Mouse (Mus musculus) gonadal fat pad, adult 2 months (tissue): ENCODE data around the gene Fpr-rs3. TPM values are rescaled to one million over a fixed set of nuclear protein-coding genes. Genes with fewer than 3 reads are reported as not detected.

Source experiments
- DNase-seq: peaks from one replicate; pipeline ENCODE4 v3.0.0-alpha.2; 2012; ENCODE audit warnings: low read depth
- polyA plus RNA-seq: library from polyadenylated mRNA; depleted of rRNA; stranded (reverse); fragments of >200 nt; gene quantifications from 2 replicates; pipeline ENCODE4 v1.2.3, GENCODE M21; 2012; rRNA removed

Fpr-rs3 gene
- not detected in 2 replicates for polyA plus RNA-seq

DNA sequence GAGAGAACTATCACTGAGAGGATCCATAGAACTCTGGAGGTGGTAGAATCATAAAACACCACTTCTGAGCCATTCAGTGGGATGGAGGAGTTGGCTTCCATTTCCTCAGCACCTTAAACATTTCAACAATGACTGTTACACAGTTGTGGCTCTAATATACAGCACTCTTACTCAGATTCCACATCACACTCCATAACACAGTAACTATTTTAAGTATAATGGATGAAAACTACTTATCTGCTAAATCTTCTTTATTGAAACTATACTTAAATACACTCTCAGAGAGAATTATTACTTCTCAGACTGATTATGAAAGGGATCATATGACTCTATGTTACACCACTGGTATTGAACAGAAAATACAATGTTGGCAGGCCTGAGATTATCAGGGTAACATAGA, at the start of gene Fpr-rs3:
Gene Fpr-rs3 (minus strand): TSS at position 101 of the 400 bp plus-strand sequence.
- no peak for DNase-seq

DNA sequence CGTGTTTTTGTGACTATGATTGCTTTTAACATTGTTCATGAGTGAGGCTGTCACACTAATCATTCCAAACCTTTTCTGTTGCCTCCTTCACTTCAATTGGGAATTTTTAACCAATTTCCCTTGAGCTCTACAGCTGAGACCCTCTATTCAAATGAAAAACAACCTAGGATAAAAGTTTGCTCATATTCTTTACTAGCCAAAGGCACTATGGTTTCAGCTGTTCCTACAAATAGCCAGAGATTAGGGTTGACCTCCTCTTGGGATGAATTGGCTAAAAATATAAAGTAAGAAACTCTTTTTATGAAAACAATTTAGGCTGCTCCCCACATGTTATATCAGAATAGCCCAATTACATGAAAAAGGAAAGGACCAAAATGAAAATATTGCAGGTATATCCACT, 28.4 kb downstream of the Fpr-rs3 start, which contains the start of gene Vmn2r110:
Gene Vmn2r110 (minus strand): TSS at position 101 of the 400 bp plus-strand sequence.
- DNase-seq, result no peak

Other genes with a start within 250 kb of the Fpr-rs3 start
- not detected in 2 replicates for gene Vmn1r224, start 210.7 kb downstream of the Fpr-rs3 start, polyA plus RNA-seq
- not detected in 2 replicates for gene Vmn2r108, start 143.5 kb downstream of the Fpr-rs3 start, polyA plus RNA-seq
- gene Vmn1r225, start 126.7 kb downstream of the Fpr-rs3 start, polyA plus RNA-seq, result not detected in 2 replicates
- gene Vmn2r109, start 60.1 kb downstream of the Fpr-rs3 start, polyA plus RNA-seq, result not detected in 2 replicates
- gene Vmn2r110, start 28.5 kb downstream of the Fpr-rs3 start, polyA plus RNA-seq, result not detected in 2 replicates
- not detected in 2 replicates for gene Vmn1r226, start 58.0 kb upstream of the Fpr-rs3 start, polyA plus RNA-seq
- not detected in 2 replicates for gene Vmn1r227, start 105.0 kb upstream of the Fpr-rs3 start, polyA plus RNA-seq
- not detected in 2 replicates for gene Vmn1r228, start 161.3 kb upstream of the Fpr-rs3 start, polyA plus RNA-seq
- gene Vmn1r229, start 186.7 kb upstream of the Fpr-rs3 start, polyA plus RNA-seq, result not detected in 2 replicates
- gene Vmn1r230, start 215.6 kb upstream of the Fpr-rs3 start, polyA plus RNA-seq, result not detected in 2 replicates